Mouse (Mus musculus) liver, postnatal 0 days (tissue): Measurements from ENCODE around the gene Fam129a. TPM values are rescaled to one million over a fixed set of nuclear protein-coding genes. Genes with fewer than 3 reads are reported as not detected.

Experiments
- ATAC-seq: fragments of 200-750 bp; cut with Nextera tagmentation; 2 replicates; pipeline ENCODE4 v1.8.0; 2017; ENCODE audit warnings: mild to moderate bottlenecking, moderate library complexity
- DNase-seq: peaks from one replicate; pipeline ENCODE4 v3.0.0-alpha.2; 2016
- H3K27ac ChIP-seq: fragments of 300-500 bp; sonication (generic); 2 replicates; pipeline ENCODE4 v1.5.1; 2014; ENCODE audit warnings: antibody characterized with exemption, moderate library complexity, mild to moderate bottlenecking, low read depth
- H3K27me3 ChIP-seq: fragments of 300-500 bp; sonication (generic); 2 replicates; pipeline ENCODE4 v1.6.1; 2014; ENCODE audit warnings: low read length, control low read depth, mixed read lengths; ENCODE audit not compliant: insufficient read depth
- H3K36me3 ChIP-seq: fragments of 300-500 bp; sonication (generic); replicated peaks from 2 replicates; pipeline ENCODE4 v1.6.1; 2014; ENCODE audit warnings: mild to moderate bottlenecking, control low read depth, low read length, moderate library complexity, mixed read lengths; ENCODE audit not compliant: insufficient read depth
- H3K4me1 ChIP-seq: fragments of 300-500 bp; sonication (generic); 2 replicates; pipeline ENCODE4 v1.6.1; 2014; ENCODE audit warnings: antibody characterized with exemption, mild to moderate bottlenecking, control low read depth; ENCODE audit not compliant: insufficient read depth
- H3K4me2 ChIP-seq: fragments of 300-500 bp; sonication (generic); 2 replicates; pipeline ENCODE4 v1.6.1; 2014; ENCODE audit warnings: low read depth, mild to moderate bottlenecking, low read length, moderate library complexity, mixed read lengths
- H3K4me3 ChIP-seq: fragments of 300-500 bp; sonication (generic); 2 replicates; pipeline ENCODE4 v1.5.1; 2014; ENCODE audit warnings: low read depth, low read length
- H3K9ac ChIP-seq: fragments of 300-500 bp; sonication (generic); replicated peaks from 2 replicates; pipeline ENCODE4 v1.6.1; 2014; ENCODE audit warnings: mild to moderate bottlenecking, moderate library complexity
- H3K9me3 ChIP-seq: fragments of 300-500 bp; sonication (generic); 2 replicates; pipeline ENCODE4 v1.6.1; 2016; ENCODE audit warnings: mild to moderate bottlenecking, control low read depth, low read length, mixed read lengths
- CTCF ChIP-seq: sonication (generic); IDR thresholded peaks from 2 replicates; pipeline ENCODE4 v1.5.1; 2016; ENCODE audit warnings: antibody characterized with exemption, low read depth
- EP300 ChIP-seq: IDR thresholded peaks from 2 replicates; pipeline ENCODE4 v1.6.1; 2016; ENCODE audit warnings: antibody characterized with exemption, low read depth, mild to moderate bottlenecking
- WGBS: fragments of 180-500 bp; shearing (Covaris S2); extraction: QIAGEN DNeasy Blood & Tissue Kit; methylation state at CpG from one replicate; pipeline ENCODE4 v1.1.7; 2014; ENCODE audit not compliant: insufficient replicate concordance; 5-methylcytosine and 5-hydroxymethylcytosine counted together
- polyA plus RNA-seq: library from polyadenylated mRNA; unstranded; fragments of >200 nt; fragmentation: Nextera tagmentation; extraction: Ambion mirVana; gene quantifications from 2 replicates; pipeline ENCODE4 v1.2.1, GENCODE M21; 2015

Fam129a gene
- polyA plus RNA-seq, 1 experiment from 2014 or later = 11.5 TPM

GRCm38 (mm10) chr1:151620730-151621129 lies 49.7 kb downstream of the Fam129a start:
- Histone ChIP-seq H3K27ac (peak overlapping the region; percentile 77), H3K27me3 (no peaks in the 10 kb centered on the region), H3K9ac (no peak overlapping the region), H3K4me1 (peaks cover 33% of the 10 kb centered on the region), H3K4me3 (no peak overlapping the region), H3K4me2 (peak overlapping the region; percentile 26; the same call in 1 of the 2 replicates), H3K36me3 (0 out of 2 replicates have a peak, but pooled peaks cover 2% of the 10 kb centered on the region), H3K9me3 (no peaks in the 10 kb centered on the region)
- DNase-seq (peak; percentile 23), ATAC-seq (no peak)
- TF ChIP-seq EP300 (no peak), CTCF (no peak)

GRCm38 (mm10) chr1:151624442-151625226 lies 53.6 kb downstream of the Fam129a start:
- Histone ChIP-seq H3K4me1 (peaks cover 16% of the 10 kb centered on the region), H3K9me3 (no peaks in the 10 kb centered on the region), H3K4me3 (no peak overlapping the region), H3K9ac (no peak overlapping the region), H3K27me3 (no peaks in the 10 kb centered on the region), H3K36me3 (0 out of 2 replicates have a peak, but pooled peaks cover 2% of the 10 kb centered on the region), H3K4me2 (no peak overlapping the region), H3K27ac (peak overlapping the region; percentile 69; the same call in 1 of the 2 replicates)
- WGBS = 75% methylated on average over 3 of the region's 3 CpGs
- ATAC-seq = 0 out of 2 replicates have a peak, but pooled peaks have one; percentile 12
- DNase-seq = no peak
- TF ChIP-seq EP300 (no peak), CTCF (no peak)

GRCm38 (mm10) chr1:151625260-151625659 lies 54.3 kb downstream of the Fam129a start:
- peaks cover 11% of the 10 kb centered on the region; the same call in 1 of the 2 replicates for H3K4me1 ChIP-seq
- DNase-seq (no peak), ATAC-seq (peak; percentile 45; the same call in 1 of the 2 replicates)
- no peaks in the 10 kb centered on the region for H3K9me3 ChIP-seq
- 70% methylated on average over 4 of the region's 4 CpGs for WGBS
- 0 out of 2 replicates have a peak overlapping the region, but pooled peaks have one; percentile 30 for H3K27ac ChIP-seq
- H3K4me2 ChIP-seq = no peak overlapping the region
- 0 out of 2 replicates have a peak, but pooled peaks cover 2% of the 10 kb centered on the region for H3K36me3 ChIP-seq
- no peaks in the 10 kb centered on the region for H3K27me3 ChIP-seq
- H3K9ac ChIP-seq = no peak overlapping the region
- TF ChIP-seq EP300 (peak; percentile 39; the same call in 1 of the 2 replicates), CTCF (no peak)
- H3K4me3 ChIP-seq = no peak overlapping the region

GRCm38 (mm10) chr1:151625690-151626089 lies 54.7 kb downstream of the Fam129a start:
- DNase-seq = no peak
- H3K27ac ChIP-seq = 0 out of 2 replicates have a peak overlapping the region, but pooled peaks have one; percentile 30
- H3K9me3 ChIP-seq = no peaks in the 10 kb centered on the region

GRCm38 (mm10) chr1:151626631-151627030 lies 55.6 kb downstream of the Fam129a start:
- no peak overlapping the region for H3K4me3 ChIP-seq
- ATAC-seq (no peak), DNase-seq (no peak)
- 0 out of 2 replicates have a peak, but pooled peaks cover 2% of the 10 kb centered on the region for H3K36me3 ChIP-seq
- no peak overlapping the region for H3K9ac ChIP-seq
- no peaks in the 10 kb centered on the region for H3K27me3 ChIP-seq
- H3K9me3 ChIP-seq = no peaks in the 10 kb centered on the region
- 85% methylated on average over 4 of the region's 4 CpGs for WGBS
- TF ChIP-seq EP300 (no peak), CTCF (no peak)
- no peak overlapping the region for H3K4me2 ChIP-seq
- H3K4me1 ChIP-seq = peaks cover 7% of the 10 kb centered on the region; the same call in 1 of the 2 replicates
- no peak overlapping the region for H3K27ac ChIP-seq

More at GRCm38 (mm10) chr1:151625690-151626089, 54.7 kb downstream of the Fam129a start:
- peak; percentile 33; the same call in 1 of the 2 replicates for ATAC-seq
- Histone ChIP-seq H3K27me3 (no peaks in the 10 kb centered on the region), H3K4me3 (no peak overlapping the region), H3K9ac (no peak overlapping the region), H3K4me2 (no peak overlapping the region), H3K36me3 (0 out of 2 replicates have a peak, but pooled peaks cover 2% of the 10 kb centered on the region), H3K4me1 (peaks cover 7% of the 10 kb centered on the region; the same call in 1 of the 2 replicates)
- TF ChIP-seq EP300 = no peak
- TF ChIP-seq CTCF = no peak
- WGBS = 45% methylated on average over 2 of the region's 2 CpGs

GRCm38 (mm10) chr1:151627141-151627540 lies 56.2 kb downstream of the Fam129a start:
- TF ChIP-seq CTCF (no peak), EP300 (no peak)
- no peak overlapping the region for H3K4me3 ChIP-seq
- no peak overlapping the region for H3K27ac ChIP-seq
- peaks cover 5% of the 10 kb centered on the region; the same call in 1 of the 2 replicates for H3K4me1 ChIP-seq
- 79% methylated on average over 3 of the region's 3 CpGs for WGBS
- no peaks in the 10 kb centered on the region for H3K27me3 ChIP-seq
- DNase-seq (no peak), ATAC-seq (no peak)
- H3K36me3 ChIP-seq = 0 out of 2 replicates have a peak, but pooled peaks cover 2% of the 10 kb centered on the region
- no peak overlapping the region for H3K9ac ChIP-seq
- H3K4me2 ChIP-seq = no peak overlapping the region
- H3K9me3 ChIP-seq = no peaks in the 10 kb centered on the region
